Mouse (Mus musculus): ENCODE measurements at regions not wholly inside any gene's neighbourhood (a gene's known extent, or its start where the extent isn't known, plus 50 kb on each side); places are given as distances from the start of the nearest gene placed in this dataset.

GRCm38 (mm10) chr14:72091579-72091978, 400.1 kb downstream of the Gm9195 start:
- DNase-seq: no peak

DNA sequence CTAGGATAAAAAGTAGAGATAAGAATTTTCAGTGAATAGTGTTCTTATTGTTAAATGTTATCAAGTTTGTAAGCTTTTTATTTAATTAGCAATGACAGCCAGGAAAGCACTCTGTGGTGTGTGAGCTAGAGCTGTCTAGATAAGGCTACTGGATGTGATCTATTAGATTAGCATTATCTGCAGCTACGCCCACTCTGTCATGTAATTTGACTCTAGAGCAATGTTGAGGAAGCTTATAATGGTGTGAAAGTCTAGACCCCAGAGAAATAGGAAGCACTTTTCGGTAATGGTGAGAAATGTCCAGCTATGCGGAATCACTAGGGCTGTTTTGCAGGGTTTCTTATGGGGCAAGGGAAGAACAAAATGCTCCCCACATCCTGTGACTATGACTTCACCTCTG, 410.2 kb downstream of the Gm9195 start:
- no peak for DNase-seq

- DNase-seq: peak; percentile 16
Measured at GRCm38 (mm10) chr14:72064111-72064812, 427.4 kb downstream of the Gm9195 start.

GRCm38 (mm10) chr14:72042881-72043236, 448.8 kb downstream of the Gm9195 start:
- DNase-seq: no peak

GRCm38 (mm10) chr14:72042112-72042880, 449.3 kb downstream of the Gm9195 start:
- DNase-seq: peak; percentile 23

DNA sequence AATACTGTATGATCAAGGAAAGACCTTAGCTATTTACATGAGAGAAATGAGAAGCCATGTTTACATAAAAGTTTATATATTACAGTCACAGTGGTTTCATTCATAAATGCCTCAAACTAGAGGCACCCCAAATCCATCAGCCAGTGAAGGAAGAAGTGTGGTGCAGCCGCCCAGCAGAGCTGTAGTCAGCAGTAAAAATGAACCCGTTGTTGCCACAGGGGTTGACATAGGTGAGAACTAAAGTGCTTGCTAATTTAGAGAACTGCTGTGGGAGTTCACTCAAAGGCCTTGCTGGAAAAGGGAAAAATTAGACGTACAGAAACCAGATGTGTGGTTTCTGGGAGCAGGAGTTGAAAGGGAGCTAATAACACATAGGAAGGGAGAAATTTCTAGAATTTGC, 461.2 kb downstream of the Gm9195 start:
- DNase-seq: no peak

DNA sequence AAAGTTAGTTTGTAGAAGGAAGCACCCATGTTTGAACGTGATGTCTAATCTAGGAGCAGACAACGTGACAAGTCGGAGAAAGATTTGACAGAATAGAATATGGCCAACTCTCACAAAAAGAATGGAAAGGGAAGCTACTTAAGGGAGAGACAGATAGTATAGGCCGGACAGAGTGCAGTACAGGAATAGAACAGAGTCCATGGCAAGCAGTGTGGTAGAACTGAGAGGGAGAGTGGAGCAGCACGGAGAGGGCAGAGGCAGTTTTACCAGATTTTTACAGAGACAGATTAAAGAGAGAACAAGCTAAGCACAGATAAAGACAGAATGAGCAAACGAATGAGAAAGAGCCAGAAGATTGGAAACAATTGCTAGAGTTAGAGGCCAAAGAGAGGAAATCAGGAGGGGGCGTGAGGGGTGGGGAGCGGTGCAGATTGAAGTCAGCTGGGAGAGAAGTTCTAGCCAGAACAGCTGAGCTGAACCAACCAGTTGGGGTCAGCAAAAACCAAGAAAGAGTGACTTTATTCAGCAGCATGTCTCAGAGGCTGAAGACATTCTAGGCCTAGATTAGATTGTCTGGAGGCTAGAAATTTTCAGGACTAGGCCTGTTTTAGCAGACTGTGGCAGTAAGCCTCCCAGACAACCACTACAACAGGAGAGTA, 464.1 kb downstream of the Gm9195 start:
- no peak for DNase-seq

DNA sequence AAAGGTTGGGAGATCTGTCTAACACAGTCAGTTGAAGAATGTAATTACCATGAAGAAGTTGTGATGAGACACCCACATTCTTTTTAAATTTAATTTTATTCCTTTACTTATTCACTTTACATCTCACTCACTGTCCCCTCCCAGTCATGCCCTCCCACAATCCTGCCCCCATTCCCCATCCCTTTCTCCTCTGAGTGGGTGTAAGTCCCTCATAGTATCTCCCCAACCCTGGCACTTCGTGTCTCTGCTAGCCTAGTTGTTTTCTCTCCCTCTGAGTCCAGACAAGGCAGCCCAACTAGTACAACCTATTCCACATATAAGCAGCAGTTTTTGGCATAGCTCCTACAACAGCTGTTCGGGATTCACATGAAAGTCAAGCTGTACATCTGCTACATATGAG, 487.3 kb downstream of the Gm9195 start:
- DNase-seq: no peak

DNA sequence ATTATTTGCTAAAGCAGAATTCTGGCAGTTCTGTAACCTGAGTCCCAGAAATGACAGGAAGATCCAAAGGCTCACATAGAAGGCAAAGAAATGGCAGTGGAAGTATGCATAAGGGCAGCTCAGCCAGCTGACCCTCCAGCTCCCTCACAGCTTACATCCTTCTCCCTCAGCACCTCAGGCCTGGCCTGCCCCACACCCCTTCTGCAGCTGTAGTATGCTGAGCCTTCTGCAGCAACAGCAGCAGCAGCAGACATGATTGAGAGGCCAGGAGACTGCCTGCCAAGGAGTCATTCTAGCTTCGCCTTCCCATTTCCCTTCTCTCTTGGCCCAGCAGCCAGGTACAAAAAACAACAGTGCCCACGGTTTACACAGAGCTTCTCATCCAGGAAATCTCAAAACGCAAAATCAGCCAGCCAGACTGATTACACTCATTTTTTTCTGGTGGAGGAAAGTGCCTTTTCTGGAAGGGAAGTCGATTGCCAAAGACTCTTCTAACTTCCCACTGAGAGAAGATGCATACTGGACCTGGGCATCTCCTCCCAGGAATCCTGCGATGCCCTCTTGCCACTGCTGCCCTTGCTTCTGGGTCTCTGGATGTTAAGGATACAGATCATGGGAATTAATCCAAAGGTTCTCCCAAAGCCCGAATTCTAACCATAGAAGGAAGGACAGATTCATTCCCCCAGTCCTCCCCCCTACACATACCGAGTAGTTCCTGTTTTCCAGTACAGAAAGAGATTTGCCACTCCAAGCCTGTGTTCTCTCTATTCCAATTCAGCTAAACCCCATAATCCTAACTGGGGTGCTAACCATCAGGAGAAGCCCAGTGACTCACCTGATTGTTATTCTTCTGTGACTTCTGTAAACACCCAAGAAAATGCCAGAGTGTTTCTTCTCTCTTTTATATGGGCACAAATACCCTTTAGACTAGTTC, 489.2 kb downstream of the Gm9195 start:
- DNase-seq: no peak

GRCm38 (mm10) chr14:71973016-71973415, 518.6 kb downstream of the Gm9195 start:
- DNase-seq: no peak

DNA sequence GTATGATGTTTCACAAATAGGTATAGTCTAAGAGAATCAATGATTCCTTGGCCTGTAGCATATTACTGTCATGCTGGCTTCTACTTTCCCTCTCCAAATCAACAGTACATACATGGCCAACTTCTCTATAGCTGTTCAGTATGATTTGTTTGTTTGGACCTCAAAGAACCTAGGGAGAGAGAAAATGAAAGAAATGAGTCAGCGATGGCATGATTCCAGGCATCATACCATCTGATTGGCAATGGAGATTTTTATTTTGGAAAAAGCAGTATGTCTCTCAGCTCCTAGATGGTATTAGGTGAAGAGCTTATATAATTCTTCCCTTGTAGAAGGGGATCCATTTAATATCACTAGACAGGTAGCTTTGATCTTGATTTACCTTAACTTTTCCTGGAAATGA, 519.1 kb downstream of the Gm9195 start:
- no peak for DNase-seq

DNA sequence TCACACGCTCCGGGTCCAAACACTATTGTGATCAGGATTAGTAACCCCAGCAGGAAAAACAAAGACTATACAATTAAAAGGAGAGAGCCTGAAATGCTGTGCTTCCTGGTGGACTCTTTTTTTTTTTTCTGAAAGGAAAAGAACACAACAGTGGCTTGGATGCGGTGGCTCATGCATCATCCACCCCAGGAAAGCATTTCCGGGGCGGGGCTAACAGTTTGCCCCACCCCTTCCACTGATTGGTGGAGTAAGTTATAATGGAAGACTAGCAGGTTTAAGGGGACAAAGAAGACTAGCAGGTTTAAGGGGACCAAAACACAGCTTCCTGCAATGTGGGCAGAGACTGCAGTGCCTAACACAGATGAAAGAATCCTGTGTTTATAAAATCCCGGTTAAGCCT, 524.0 kb downstream of the Gm9195 start:
- DNase-seq: no peak

DNA sequence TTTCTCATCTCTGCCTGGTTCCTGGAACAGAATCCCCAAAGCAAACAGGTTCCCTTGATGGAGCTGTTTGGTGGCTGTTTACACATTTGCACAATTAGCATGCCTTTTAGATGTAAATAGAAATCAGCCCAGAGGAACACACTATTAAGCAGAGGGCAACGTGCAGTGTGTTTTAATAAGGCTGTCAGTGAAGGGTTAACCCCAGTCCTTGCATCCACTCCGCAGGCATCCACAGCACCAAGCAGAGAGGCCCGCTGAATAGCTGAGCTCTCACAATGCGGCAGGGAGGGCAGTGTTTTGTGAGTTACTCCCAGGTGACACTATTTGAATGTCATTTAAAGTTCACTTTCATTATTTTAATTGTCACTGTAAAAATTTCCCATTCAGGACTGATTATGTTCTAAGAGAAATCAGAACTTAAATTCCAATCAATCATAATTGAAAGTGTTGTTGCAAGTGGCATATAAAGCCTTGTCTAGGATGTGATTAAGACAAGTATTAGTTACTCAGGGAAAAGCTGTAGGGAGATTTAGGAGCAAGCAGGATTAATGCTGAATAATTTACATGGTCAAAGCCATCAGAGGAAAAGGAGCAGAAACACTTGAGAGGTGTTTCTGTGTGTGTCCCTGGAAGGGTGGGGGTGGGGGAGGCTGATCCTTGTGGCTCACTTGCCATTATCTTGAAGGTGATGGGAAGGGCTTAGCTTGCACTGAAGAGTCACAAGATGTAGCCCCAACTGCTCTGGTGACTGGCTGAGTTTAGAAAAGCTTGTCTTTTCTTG, 528.1 kb downstream of the Gm9195 start:
- DNase-seq: no peak

GRCm38 (mm10) chr14:71948701-71949100, 542.9 kb downstream of the Gm9195 start:
- DNase-seq: no peak

DNA sequence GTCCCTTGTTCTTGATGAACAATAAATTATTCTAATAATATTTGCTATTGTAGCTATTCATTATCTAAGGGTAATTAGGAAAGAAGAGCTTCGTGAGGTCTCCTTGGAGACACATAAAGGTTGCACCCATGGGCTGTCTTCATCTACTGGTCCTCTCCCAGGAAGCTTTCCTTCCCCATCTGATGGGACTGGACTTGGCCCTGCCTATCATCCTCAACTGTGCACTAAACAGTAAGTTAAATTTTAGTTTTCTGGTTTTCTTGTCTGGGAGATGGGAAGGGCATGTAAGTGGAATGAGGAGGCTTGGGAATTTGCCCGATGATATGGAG, 554.5 kb downstream of the Gm9195 start:
- DNase-seq: no peak

GRCm38 (mm10) chr14:71936373-71937156, 555.1 kb downstream of the Gm9195 start:
- DNase-seq: no peak

DNA sequence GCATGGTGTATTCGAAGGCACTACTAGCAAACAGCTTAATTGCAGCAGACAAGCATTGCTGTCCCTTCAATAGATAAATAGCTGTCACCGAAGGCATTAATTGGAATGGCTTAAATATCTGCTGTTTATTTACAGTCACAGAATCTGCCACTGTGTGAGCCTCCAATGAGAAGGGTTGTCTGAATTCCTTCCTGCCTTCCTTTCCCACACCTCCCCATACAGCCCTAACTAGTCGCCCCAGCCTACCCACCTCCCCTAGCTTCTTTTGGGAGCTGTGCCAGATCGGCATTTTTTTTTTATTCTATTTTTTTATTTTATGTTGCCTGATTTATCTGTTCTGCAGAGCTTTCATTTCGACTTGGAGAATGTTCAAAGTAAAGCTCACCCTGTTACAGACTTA, 575.7 kb downstream of the Gm9195 start:
- no peak for DNase-seq

DNA sequence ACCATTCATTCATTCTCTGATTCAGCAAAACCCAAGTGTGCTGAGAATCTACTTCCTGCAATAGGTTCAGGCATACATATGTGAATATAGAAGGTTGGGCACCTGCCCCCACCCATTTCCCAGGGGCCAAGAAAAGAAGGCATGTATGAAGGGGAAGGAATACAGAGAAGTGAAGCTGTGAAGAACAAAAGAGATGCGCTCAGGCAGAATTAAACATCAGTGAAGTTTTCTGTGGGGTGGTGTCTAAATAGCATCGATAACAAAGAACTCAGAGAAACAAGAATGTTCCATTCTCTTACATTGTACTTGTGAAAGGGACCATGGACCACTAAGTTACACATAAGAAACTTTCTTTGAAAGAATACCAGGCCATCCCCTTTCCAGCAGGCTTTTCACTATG, 580.7 kb downstream of the Gm9195 start:
- no peak for DNase-seq

- DNase-seq: no peak
Measured at GRCm38 (mm10) chr14:71895468-71895867, 596.2 kb downstream of the Gm9195 start.

DNA sequence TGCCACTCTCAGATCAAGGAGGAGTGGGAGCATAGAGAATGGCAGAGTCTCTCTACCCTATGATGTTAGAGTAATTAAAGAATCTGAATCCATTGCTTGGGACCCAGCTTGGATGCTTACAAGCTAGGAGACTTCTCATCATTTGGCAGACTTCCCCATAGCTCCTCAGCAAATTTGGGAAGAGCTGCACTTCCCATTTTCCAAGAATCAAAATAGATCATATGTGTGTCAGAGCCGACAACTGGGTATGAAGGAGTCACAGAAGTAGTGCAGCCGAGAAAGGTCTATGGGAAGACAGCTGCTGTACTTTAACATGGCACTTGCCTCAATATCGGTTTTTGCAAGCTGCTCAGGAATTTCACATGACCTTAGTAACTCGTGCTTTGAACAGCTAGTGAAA, 596.8 kb downstream of the Gm9195 start:
- DNase-seq: no peak

DNA sequence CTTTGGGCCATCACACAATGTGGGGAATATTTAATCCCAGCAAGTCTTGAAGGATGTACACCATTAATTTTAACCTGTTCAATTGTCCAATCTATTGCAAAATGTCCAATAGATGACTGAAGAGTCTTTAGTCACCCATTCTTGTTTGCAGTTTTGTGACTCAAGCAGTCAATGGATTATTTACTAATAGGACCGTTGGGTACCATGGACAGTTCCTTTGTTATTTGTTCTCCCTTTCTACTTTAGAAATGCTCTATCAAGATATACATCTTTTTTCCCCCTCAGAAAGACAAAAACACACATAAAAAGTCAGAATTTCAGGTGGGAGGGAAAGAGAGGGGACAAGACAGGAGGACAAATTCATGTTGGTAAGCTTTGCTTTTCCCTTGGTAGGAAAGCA, 598.3 kb downstream of the Gm9195 start:
- no peak for DNase-seq

GRCm38 (mm10) chr14:71891667-71892066, 600.0 kb downstream of the Gm9195 start:
- DNase-seq: no peak

Measured in right cerebral cortex, postnatal 14 days (tissue).